17 mouse cellular contexts compared by ENCODE assay signal in the genomic region with DNA sequence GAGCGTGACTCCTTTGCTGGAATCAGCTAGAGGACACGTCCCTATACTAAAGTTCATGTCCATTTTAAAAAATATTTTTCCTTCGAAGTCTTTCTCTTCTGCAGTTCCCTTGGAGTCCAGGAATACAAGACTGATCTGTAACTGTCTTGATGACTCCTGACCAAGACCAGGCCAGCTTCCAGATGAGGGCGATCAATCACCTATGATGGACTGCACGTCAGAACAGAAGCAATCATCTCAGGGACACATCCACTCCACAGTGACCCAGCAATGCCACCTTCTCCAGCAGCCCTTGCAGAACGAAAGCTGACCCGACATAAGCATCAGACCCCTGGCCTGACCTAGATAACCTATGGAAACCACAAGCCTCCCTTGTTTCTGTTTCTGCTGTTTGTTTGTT. TPM values are rescaled to one million over a fixed set of nuclear protein-coding genes. Genes with fewer than 3 reads are reported as not detected.
DNase-seq lines count a peak whose midpoint lies in the region; ATAC-seq and TF ChIP-seq lines count a peak whose summit lies in the region.
"Had no signal": no experiment of that assay in that cellular context is flagged by ENCODE, and none has a peak within 500 bp of the region (broad histone marks: within the 10 kb centered on the region; RNA-seq: fewer than 3 reads in every experiment).

No protein-coding gene starts in this region.

- peak; percentile 36 for DNase-seq in intestine, embryonic 14.5 days (ENCODE audit: low spot score)
- peak; percentile 33 for DNase-seq in adrenal gland, adult 8-10 months
- peak; percentile 51 for DNase-seq in adrenal gland, postnatal 14 days
- peak; percentile 24 to 52 for DNase-seq in adrenal gland, postnatal 36 days
- DNase-seq in layer of hippocampus, postnatal 36 days, result no peak
- DNase-seq in right cerebral cortex, postnatal 4 days, result no peak
- no peak for DNase-seq in cerebellum, postnatal 36 days
- DNase-seq: cerebellum, adult 11 months; cerebellum, adult 18-20 months; cerebellum, adult 8-10 months; cerebellum, adult 9-11 months; cerebellum, postnatal 14 days had no signal

- no peak for TF ChIP-seq CTCF in intestine, postnatal 0 days (IDR thresholded peaks at IDR 0.05; ENCODE audit: low read depth)

- H3K4me3 ChIP-seq in intestine, embryonic 14.5 days (ENCODE audit: low read depth, low read length), result no peak overlapping the region
- no peak overlapping the region for H3K4me3 ChIP-seq in intestine, postnatal 0 days (ENCODE audit: low read depth, low read length)
- H3K4me3 ChIP-seq: embryonic facial prominence, embryonic 10.5 days; embryonic facial prominence, embryonic 12.5 days had no signal

- H3K9me3 ChIP-seq in intestine, embryonic 14.5 days (ENCODE audit: control insufficient read depth, low read length), result no peaks in the 10 kb centered on the region
- no peaks in the 10 kb centered on the region for H3K9me3 ChIP-seq in intestine, postnatal 0 days (ENCODE audit: control insufficient read depth)
- H3K9me3 ChIP-seq: embryonic facial prominence, embryonic 10.5 days; embryonic facial prominence, embryonic 12.5 days had no signal

- WGBS in intestine, embryonic 14.5 days, result 72% methylated on average over 7 of the region's 7 CpGs
- 77% methylated on average over 7 of the region's 7 CpGs for whole genome bisulfite sequencing in intestine, postnatal 0 days

- no peak for ATAC-seq in intestine, embryonic 14.5 days (replicated peaks; ENCODE audit: low FRiP score, low TSS enrichment, low read depth)
- no peak for ATAC-seq in intestine, postnatal 0 days
- ATAC-seq: forebrain, embryonic 14.5 days; forebrain, embryonic 16.5 days had no signal

- peaks cover 8% of the 10 kb centered on the region for H3K4me1 ChIP-seq in intestine, embryonic 14.5 days (replicated peaks; ENCODE audit: control insufficient read depth, insufficient read depth, low read length)
- H3K4me1 ChIP-seq in intestine, postnatal 0 days (replicated peaks; ENCODE audit: control insufficient read depth, insufficient read depth, low read length), result no peaks in the 10 kb centered on the region; the same call in 1 of the 2 replicates

- H3K9ac ChIP-seq in intestine, embryonic 14.5 days (ENCODE audit: low read length), result no peak overlapping the region
- no peak overlapping the region for H3K9ac ChIP-seq in intestine, postnatal 0 days (ENCODE audit: low read depth, low read length)
- H3K9ac ChIP-seq: embryonic facial prominence, embryonic 12.5 days had no signal

- H3K27me3 ChIP-seq in intestine, embryonic 14.5 days (replicated peaks; ENCODE audit: control insufficient read depth, insufficient read depth, low read length), result no peaks in the 10 kb centered on the region
- no peaks in the 10 kb centered on the region for H3K27me3 ChIP-seq in intestine, postnatal 0 days (replicated peaks; ENCODE audit: control insufficient read depth, insufficient read depth, low read length)
- H3K27me3 ChIP-seq: embryonic facial prominence, embryonic 12.5 days had no signal

- H3K36me3 ChIP-seq in intestine, embryonic 14.5 days (ENCODE audit: control insufficient read depth, insufficient read depth, low read length), result no peaks in the 10 kb centered on the region
- no peaks in the 10 kb centered on the region for H3K36me3 ChIP-seq in intestine, postnatal 0 days (ENCODE audit: control insufficient read depth, insufficient read depth)
- H3K36me3 ChIP-seq: embryonic facial prominence, embryonic 10.5 days; embryonic facial prominence, embryonic 12.5 days had no signal

- H3K4me2 ChIP-seq in intestine, embryonic 14.5 days (ENCODE audit: low read length), result no peak overlapping the region
- no peak overlapping the region for H3K4me2 ChIP-seq in intestine, postnatal 0 days (replicated peaks; ENCODE audit: low read depth)
- H3K4me2 ChIP-seq: embryonic facial prominence, embryonic 12.5 days had no signal

- no peak overlapping the region for H3K27ac ChIP-seq in intestine, embryonic 14.5 days (ENCODE audit: low read depth)
- no peak overlapping the region for H3K27ac ChIP-seq in intestine, postnatal 0 days (ENCODE audit: low read depth, low read length)
- H3K27ac ChIP-seq: embryonic facial prominence, embryonic 10.5 days; embryonic facial prominence, embryonic 12.5 days had no signal

RNA-seq across cellular contexts. Expression of a gene that starts 54.7 kb away (rescaled TPM):
- polyA plus RNA-seq in intestine, embryonic 14.5 days (2014; fragmentation: Nextera tagmentation; extraction: Ambion mirVana), result 13.7 and 14.3 TPM in 2 replicates
- polyA plus RNA-seq in intestine, postnatal 0 days (2015; fragmentation: Nextera tagmentation; extraction: Ambion mirVana), result 6.1 and 6.9 TPM in 2 replicates
- 10 to 100 TPM; 14.7 to 23.9 (median 17.6) TPM for total RNA-seq in adrenal gland, adult 8-10 months (2022)
- 16.1 and 18.3 TPM in 2 replicates for total RNA-seq in adrenal gland, postnatal 14 days (2021)
- 10 to 100 TPM; 15.9 to 19.2 TPM for total RNA-seq in adrenal gland, postnatal 36 days (2021)
- total RNA-seq in layer of hippocampus, postnatal 36 days (2021), result 10 to 100 TPM; 45.4 to 47.8 TPM

RNA-seq across cellular contexts. Expression of a gene that starts 54.8 kb away (rescaled TPM):
- 448 and 458 TPM in 2 replicates for polyA plus RNA-seq in intestine, embryonic 14.5 days (2014; fragmentation: Nextera tagmentation; extraction: Ambion mirVana)
- polyA plus RNA-seq in intestine, postnatal 0 days (2015; fragmentation: Nextera tagmentation; extraction: Ambion mirVana), result 504 and 571 TPM in 2 replicates
- 100 to 1,000 TPM; 329 to 408 (median 334) TPM for total RNA-seq in adrenal gland, adult 8-10 months (2022)
- total RNA-seq in adrenal gland, postnatal 14 days (2021), result 256 and 261 TPM in 2 replicates
- total RNA-seq in adrenal gland, postnatal 36 days (2021), result 100 to 1,000 TPM; 354 to 359 TPM
- total RNA-seq in layer of hippocampus, postnatal 36 days (2021), result 100 to 1,000 TPM; 226 to 249 TPM

Comparison
In these comparisons a context has a peak if more than half of its experiments do, and no peak if none do; other contexts are left out.
1. DNase-seq: peak in intestine, embryonic 14.5 days (single experiment), adrenal gland, adult 8-10 months (single experiment), adrenal gland, postnatal 14 days (single experiment) and adrenal gland, postnatal 36 days (2 of 2); none in layer of hippocampus, postnatal 36 days (0 of 2), right cerebral cortex, postnatal 4 days (single experiment) and cerebellum, postnatal 36 days (0 of 2).